Mouse (Mus musculus) forebrain, embryonic 10.5 days (tissue): ENCODE data around the gene Rab3gap2. TPM values are rescaled to one million over a fixed set of nuclear protein-coding genes. Genes with fewer than 3 reads are reported as not detected.

ENCODE experiments used
- DNase-seq: peaks from one replicate; pipeline ENCODE4 v3.0.0-alpha.2; 2017; ENCODE audit warnings: low spot score; ENCODE audit errors: extremely low spot score
- H3K27ac ChIP-seq: fragments of 300-500 bp; sonication (generic); 2 replicates; pipeline ENCODE4 v1.5.1; 2016; ENCODE audit warnings: mild to moderate bottlenecking
- H3K27me3 ChIP-seq: fragments of 300-500 bp; sonication (generic); 2 replicates; pipeline ENCODE4 v1.6.1; 2016; ENCODE audit warnings: mild to moderate bottlenecking; ENCODE audit not compliant: poor library complexity, severe bottlenecking
- H3K36me3 ChIP-seq: fragments of 300-500 bp; sonication (generic); replicated peaks from 2 replicates; pipeline ENCODE4 v1.6.1; 2016; ENCODE audit warnings: mild to moderate bottlenecking, moderate library complexity
- H3K4me1 ChIP-seq: fragments of 300-500 bp; sonication (generic); 2 replicates; pipeline ENCODE4 v1.6.1; 2016
- H3K4me3 ChIP-seq: fragments of 300-500 bp; sonication (generic); 2 replicates; pipeline ENCODE4 v1.5.1; 2016; ENCODE audit warnings: mild to moderate bottlenecking, moderate library complexity
- H3K9me3 ChIP-seq: fragments of 300-500 bp; sonication (generic); 2 replicates; pipeline ENCODE4 v1.6.1; 2016; ENCODE audit warnings: mild to moderate bottlenecking, moderate library complexity
- WGBS: fragments of 180-500 bp; shearing (Covaris S2); methylation state at CpG from one replicate; pipeline ENCODE4 v1.1.7; 2016; 5-methylcytosine and 5-hydroxymethylcytosine counted together
- polyA plus RNA-seq: library from polyadenylated mRNA; unstranded; fragments of >200 nt; fragmentation: Nextera tagmentation; extraction: Ambion mirVana; gene quantifications from 2 replicates; pipeline ENCODE4 v1.2.1, GENCODE M21; 2016

Rab3gap2 gene
- polyA plus RNA-seq, 1 experiment from 2014 or later = 19.0 TPM

- no peak for DNase-seq
- H3K4me1 ChIP-seq = no peaks in the 10 kb centered on the region
- no peak overlapping the region for H3K4me3 ChIP-seq
- H3K27me3 ChIP-seq = no peaks in the 10 kb centered on the region
- peaks cover 55% of the 10 kb centered on the region for H3K36me3 ChIP-seq
- 89% methylated on average over 4 of the region's 4 CpGs for WGBS
- no peak overlapping the region for H3K27ac ChIP-seq
- no peaks in the 10 kb centered on the region for H3K9me3 ChIP-seq
Measured at GRCm38 (mm10) chr1:185236530-185236929, 32.6 kb downstream of the Rab3gap2 start.

- H3K36me3 ChIP-seq = peaks cover 70% of the 10 kb centered on the region
- 88% methylated on average over 8 of the region's 8 CpGs for WGBS
- no peak for DNase-seq
- H3K27me3 ChIP-seq = no peaks in the 10 kb centered on the region
- H3K27ac ChIP-seq = no peak overlapping the region
- H3K4me1 ChIP-seq = no peaks in the 10 kb centered on the region
- no peaks in the 10 kb centered on the region for H3K9me3 ChIP-seq
- no peak overlapping the region for H3K4me3 ChIP-seq
Measured at GRCm38 (mm10) chr1:185243013-185243412, 39.1 kb downstream of the Rab3gap2 start.

- no peak for DNase-seq
- no peaks in the 10 kb centered on the region for H3K27me3 ChIP-seq
- peaks cover 73% of the 10 kb centered on the region for H3K36me3 ChIP-seq
- H3K4me1 ChIP-seq = no peaks in the 10 kb centered on the region
- H3K27ac ChIP-seq = no peak overlapping the region
- no peak overlapping the region for H3K4me3 ChIP-seq
- H3K9me3 ChIP-seq = no peaks in the 10 kb centered on the region
- WGBS = 83% methylated on average over 7 of the region's 7 CpGs
Measured at GRCm38 (mm10) chr1:185245456-185245855, 41.5 kb downstream of the Rab3gap2 start.

- H3K27ac ChIP-seq = no peak overlapping the region
- H3K27me3 ChIP-seq = no peaks in the 10 kb centered on the region
- H3K4me3 ChIP-seq = no peak overlapping the region
- H3K36me3 ChIP-seq = peaks cover 76% of the 10 kb centered on the region
- no peaks in the 10 kb centered on the region for H3K9me3 ChIP-seq
- DNase-seq = no peak
- peaks cover 7% of the 10 kb centered on the region for H3K4me1 ChIP-seq
- 92% methylated on average over 20 of the region's 20 CpGs for WGBS
Measured at GRCm38 (mm10) chr1:185247429-185248085, 43.6 kb downstream of the Rab3gap2 start.

- DNase-seq = no peak
- no peaks in the 10 kb centered on the region for H3K27me3 ChIP-seq
- H3K4me3 ChIP-seq = no peak overlapping the region
- peaks cover 13% of the 10 kb centered on the region for H3K4me1 ChIP-seq
- no peak overlapping the region for H3K27ac ChIP-seq
- H3K36me3 ChIP-seq = peaks cover 77% of the 10 kb centered on the region
- H3K9me3 ChIP-seq = no peaks in the 10 kb centered on the region
- WGBS = 92% methylated on average over 8 of the region's 8 CpGs
Measured at GRCm38 (mm10) chr1:185248728-185249127, 44.8 kb downstream of the Rab3gap2 start.

- Histone ChIP-seq H3K27me3 (no peaks in the 10 kb centered on the region; the same call in 1 of the 2 replicates), H3K9me3 (no peaks in the 10 kb centered on the region), H3K36me3 (peaks cover 78% of the 10 kb centered on the region), H3K4me3 (no peak overlapping the region), H3K27ac (no peak overlapping the region), H3K4me1 (peaks cover 26% of the 10 kb centered on the region)
- WGBS = 95% methylated on average over 3 of the region's 3 CpGs
- no peak for DNase-seq
Measured at GRCm38 (mm10) chr1:185252351-185252750, 48.4 kb downstream of the Rab3gap2 start.

GRCm38 (mm10) chr1:185253140-185253892 lies 49.4 kb downstream of the Rab3gap2 start:
- Histone ChIP-seq H3K4me1 (peaks cover 26% of the 10 kb centered on the region), H3K4me3 (no peak overlapping the region), H3K9me3 (no peaks in the 10 kb centered on the region), H3K36me3 (peaks cover 70% of the 10 kb centered on the region), H3K27ac (no peak overlapping the region), H3K27me3 (no peaks in the 10 kb centered on the region; the same call in 1 of the 2 replicates)
- WGBS = 86% methylated on average over 12 of the region's 12 CpGs
- no peak for DNase-seq

GRCm38 (mm10) chr1:185255336-185255735 lies 51.4 kb downstream of the Rab3gap2 start:
- 95% methylated on average over 12 of the region's 12 CpGs for WGBS
- peaks cover 64% of the 10 kb centered on the region for H3K36me3 ChIP-seq

GRCm38 (mm10) chr1:185256753-185257152 lies 52.8 kb downstream of the Rab3gap2 start:
- Histone ChIP-seq H3K4me3 (no peak overlapping the region), H3K9me3 (no peaks in the 10 kb centered on the region), H3K4me1 (peaks cover 23% of the 10 kb centered on the region), H3K36me3 (peaks cover 63% of the 10 kb centered on the region), H3K27ac (no peak overlapping the region), H3K27me3 (no peaks in the 10 kb centered on the region; the same call in 1 of the 2 replicates)
- whole genome bisulfite sequencing = 35% methylated on average over 3 of the region's 3 CpGs
- peak; percentile 40 for DNase-seq

More at GRCm38 (mm10) chr1:185255336-185255735, 51.4 kb downstream of the Rab3gap2 start:
- no peak for DNase-seq
- no peaks in the 10 kb centered on the region for H3K9me3 ChIP-seq
- H3K27me3 ChIP-seq = no peaks in the 10 kb centered on the region; the same call in 1 of the 2 replicates
- H3K4me1 ChIP-seq = peaks cover 26% of the 10 kb centered on the region
- no peak overlapping the region for H3K27ac ChIP-seq
- H3K4me3 ChIP-seq = no peak overlapping the region

GRCm38 (mm10) chr1:185262565-185262964 lies 58.6 kb downstream of the Rab3gap2 start:
- peaks cover 79% of the 10 kb centered on the region for H3K36me3 ChIP-seq

GRCm38 (mm10) chr1:185268675-185269074 lies 64.8 kb downstream of the Rab3gap2 start:
- DNase-seq = no peak
- H3K27me3 ChIP-seq = no peaks in the 10 kb centered on the region
- peaks cover 82% of the 10 kb centered on the region for H3K36me3 ChIP-seq
- H3K4me3 ChIP-seq = no peak overlapping the region
- H3K4me1 ChIP-seq = no peaks in the 10 kb centered on the region
- WGBS = 88% methylated on average over 4 of the region's 4 CpGs
- no peak overlapping the region for H3K27ac ChIP-seq
- no peaks in the 10 kb centered on the region for H3K9me3 ChIP-seq

More at GRCm38 (mm10) chr1:185262565-185262964, 58.6 kb downstream of the Rab3gap2 start:
- H3K4me3 ChIP-seq = no peak overlapping the region
- H3K27me3 ChIP-seq = no peaks in the 10 kb centered on the region
- no peaks in the 10 kb centered on the region for H3K9me3 ChIP-seq
- 64% methylated on average over 14 of the region's 14 CpGs for WGBS
- H3K27ac ChIP-seq = no peak overlapping the region
- peak; percentile 26 for DNase-seq
- H3K4me1 ChIP-seq = no peaks in the 10 kb centered on the region

- WGBS = 96% methylated on average over 8 of the region's 8 CpGs
- no peaks in the 10 kb centered on the region for H3K4me1 ChIP-seq
- no peak overlapping the region for H3K4me3 ChIP-seq
- H3K36me3 ChIP-seq = peaks cover 79% of the 10 kb centered on the region
- no peaks in the 10 kb centered on the region for H3K27me3 ChIP-seq
- no peak overlapping the region for H3K27ac ChIP-seq
- no peaks in the 10 kb centered on the region for H3K9me3 ChIP-seq
- DNase-seq = no peak
Measured at GRCm38 (mm10) chr1:185270403-185271097, 66.6 kb downstream of the Rab3gap2 start.
